Mouse (Mus musculus): ENCODE results near the gene Olfr643.
"Not testable (repeated sequence)": the region's sequence is repeated elsewhere in the genome, so short reads cannot be mapped to it uniquely, and the experiment has no call there.

The Olfr643 gene

DNA sequence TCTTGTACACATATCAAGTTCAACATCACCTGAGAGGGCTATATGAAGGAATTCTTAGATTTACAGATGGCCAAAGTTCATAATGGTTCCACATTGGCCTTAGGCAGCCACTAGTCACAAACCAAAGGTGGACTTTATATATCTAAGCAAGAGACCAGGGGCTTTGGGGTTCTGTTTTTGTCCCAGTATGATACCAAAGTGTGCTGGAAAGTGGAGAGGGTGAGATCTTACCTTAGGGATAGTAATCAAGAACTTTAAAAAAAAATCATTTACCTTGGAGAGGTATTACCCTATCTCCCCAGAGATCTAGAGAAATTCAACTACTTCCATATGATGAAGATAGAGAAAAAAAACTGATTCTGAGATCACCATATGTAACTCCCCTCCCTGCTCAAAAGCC, 120.0 kb downstream of the Olfr643 start, which contains the start of gene Olfr639:
Gene Olfr639, minus strand, starts transcription at position 101 of the 400 bp plus-strand sequence.
- no peak for DNase-seq

DNA sequence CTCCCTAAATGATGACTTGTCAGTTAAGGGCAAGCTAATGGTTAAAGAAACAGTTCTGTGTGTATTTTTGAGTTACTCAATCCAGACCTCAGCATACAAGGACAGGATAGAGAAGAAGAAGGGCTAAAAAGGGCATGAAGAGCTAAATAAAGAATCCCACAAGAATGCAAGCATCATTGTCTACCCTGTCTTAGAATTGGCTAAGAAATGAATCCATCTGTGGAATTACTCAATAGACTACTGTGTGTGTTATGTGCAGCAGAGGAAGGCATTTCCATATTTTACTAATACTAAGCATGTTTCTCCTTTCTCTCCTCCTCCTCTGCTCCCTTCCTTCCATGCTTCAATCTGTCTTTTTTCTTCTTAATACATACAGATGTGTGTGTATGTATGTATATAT, 138.1 kb downstream of the Olfr643 start:
- DNase-seq: no peak

DNA sequence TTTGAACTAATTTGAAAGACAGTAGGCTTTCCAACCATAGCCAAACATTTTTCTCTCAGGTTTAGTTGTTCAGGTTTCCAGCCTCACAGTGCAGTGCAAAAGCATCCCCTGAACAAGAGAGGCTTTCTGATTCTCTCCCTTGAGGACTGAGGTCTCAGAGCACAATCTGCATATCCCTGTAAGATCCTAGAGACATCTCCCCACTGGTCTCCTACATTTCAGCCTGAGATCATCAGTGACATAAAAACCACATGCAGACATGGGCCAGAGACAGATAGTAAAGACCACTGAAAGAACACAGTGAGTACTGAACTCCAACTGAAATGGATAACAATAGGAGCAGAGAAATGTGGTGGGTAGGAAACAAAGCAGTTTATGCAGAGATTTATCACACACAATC, 138.8 kb downstream of the Olfr643 start, which contains the start of gene Olfr638:
Gene Olfr638, plus strand, starts transcription at position 301 of the 400 bp plus-strand sequence.
- no peak for DNase-seq

DNA sequence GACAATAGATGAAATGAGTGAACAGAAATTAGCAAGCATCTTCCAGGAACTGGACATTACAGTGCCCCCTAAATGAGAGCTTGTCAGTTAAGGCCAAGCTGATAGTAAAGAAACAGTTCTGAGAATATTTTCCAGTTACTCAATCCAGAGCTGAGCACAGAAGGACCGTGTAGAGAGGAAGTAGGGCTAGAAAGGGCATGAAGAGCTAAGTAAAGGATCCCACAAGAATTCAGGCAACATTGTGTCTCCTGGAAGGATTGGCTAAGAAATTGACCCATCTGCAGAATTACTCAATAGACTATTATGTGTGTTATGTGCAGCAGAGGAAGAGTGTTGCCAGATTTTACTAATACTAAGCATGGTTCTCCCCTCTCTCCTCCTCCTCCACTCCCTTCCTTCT, 165.4 kb downstream of the Olfr643 start:
- DNase-seq: no peak

DNA sequence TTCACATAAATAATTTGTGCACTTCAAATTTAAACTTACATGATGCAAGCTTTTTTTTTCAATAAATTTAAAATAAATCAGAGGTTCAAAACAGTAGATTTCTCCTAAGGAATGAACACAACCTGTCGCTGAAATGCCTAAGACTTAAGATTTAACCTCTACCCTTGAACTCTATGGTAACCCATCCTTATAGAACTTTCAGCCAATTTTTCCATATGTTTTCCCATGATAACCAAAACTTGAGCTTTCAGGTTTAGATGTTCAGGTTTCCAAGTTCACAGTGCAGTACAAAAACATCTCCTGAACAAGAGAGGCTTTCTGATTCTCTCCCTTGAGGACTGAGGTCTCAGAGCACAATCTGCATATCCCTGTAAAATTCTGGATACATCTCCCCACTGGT, 166.4 kb downstream of the Olfr643 start, which contains the start of gene Olfr635:
Gene Olfr635, plus strand, starts transcription at position 301 of the 400 bp plus-strand sequence.
- no peak for DNase-seq

DNA sequence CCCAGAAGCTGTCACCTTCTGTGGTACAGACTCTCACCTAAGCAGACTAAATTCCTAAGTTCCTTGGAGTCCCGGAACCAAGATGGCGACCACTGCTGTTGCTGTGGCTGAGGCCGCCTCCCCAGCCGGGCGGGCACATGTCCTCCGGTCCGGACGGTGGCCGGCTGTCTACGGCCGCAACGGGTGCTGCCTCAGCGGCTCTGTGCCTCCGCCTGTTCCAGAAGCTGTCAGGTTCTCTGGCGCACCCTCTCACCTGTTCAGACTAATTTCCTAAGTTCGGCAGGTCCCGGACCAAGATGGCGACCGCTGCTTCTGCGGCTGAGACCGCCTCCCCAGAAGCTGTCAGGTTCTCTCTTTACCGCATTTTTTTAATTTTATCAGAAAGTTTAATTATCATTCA, 170.3 kb downstream of the Olfr643 start:
- not testable (repeated sequence) for DNase-seq
